Mouse (Mus musculus): ENCODE measurements at regions not wholly inside any gene's neighbourhood (a gene's known extent, or its start where the extent isn't known, plus 50 kb on each side); places are given as distances from the start of the nearest gene placed in this dataset.

DNA sequence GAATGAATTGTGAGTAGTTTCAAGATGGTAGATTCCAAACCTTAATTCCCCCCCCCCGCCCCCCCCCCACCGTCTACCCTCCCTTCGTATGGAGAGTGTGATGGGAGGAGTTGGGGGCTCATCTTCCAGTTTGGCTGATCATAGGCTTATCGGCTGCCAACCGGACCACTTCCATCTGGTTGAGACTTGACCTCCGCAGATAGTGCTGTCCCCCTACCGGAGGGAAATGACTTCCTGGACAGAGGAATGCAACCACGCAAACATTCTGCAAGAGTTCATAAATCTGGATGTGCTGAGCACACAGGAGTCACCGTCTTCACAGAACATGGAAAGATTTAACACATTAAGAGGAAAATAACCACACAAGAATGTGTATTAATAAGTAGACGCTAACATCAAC lies 62.2 kb upstream of the Sox13 start:
- Histone ChIP-seq H3K27ac (ENCODE audit: low read length) (peak overlapping the region; percentile 18; the same call in 1 of the 2 replicates), H3K36me3 (ENCODE audit: insufficient read depth, low read length) (no peaks in the 10 kb centered on the region), H3K9me3 (ENCODE audit: low read length) (no peaks in the 10 kb centered on the region), H3K4me3 (ENCODE audit: low read length) (no peak overlapping the region), H3K4me2 (replicated peaks; ENCODE audit: low read depth, low read length) (no peak overlapping the region; the same call in 1 of the 2 replicates), H3K27me3 (ENCODE audit: insufficient read depth, low read length) (no peaks in the 10 kb centered on the region), H3K4me1 (ENCODE audit: insufficient read depth, low read length) (peaks cover 23% of the 10 kb centered on the region), H3K9ac (replicated peaks; ENCODE audit: low read length) (no peak overlapping the region)
- ATAC-seq (ENCODE audit: low FRiP score, low TSS enrichment) = no peak
- WGBS = 18% methylated on average over 7 of the region's 10 CpGs

DNA sequence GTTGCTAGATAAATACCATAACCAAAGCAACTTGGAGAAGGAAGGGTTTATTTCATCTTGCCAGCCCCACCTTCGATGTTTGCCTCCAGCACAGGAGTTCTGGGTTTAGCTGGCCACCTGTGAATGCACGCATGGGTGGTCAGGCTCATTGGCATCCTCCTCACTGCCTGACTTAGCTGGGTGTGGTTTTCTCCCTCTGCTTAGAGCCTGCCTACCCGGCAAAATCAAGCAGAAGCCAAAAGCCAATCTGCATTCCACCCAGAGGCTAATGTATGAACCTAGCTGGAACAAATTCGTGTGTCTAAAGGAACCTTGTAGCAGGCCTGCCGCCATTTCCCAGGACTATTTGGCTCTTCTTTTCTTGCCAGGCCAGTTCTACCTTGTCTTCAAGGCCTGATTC lies 58.7 kb upstream of the Sox13 start:
- ATAC-seq (ENCODE audit: low FRiP score, low TSS enrichment) = 0 out of 2 replicates have a peak, but pooled peaks have one; percentile 46
- no peaks in the 10 kb centered on the region for H3K36me3 ChIP-seq (ENCODE audit: insufficient read depth, low read length)

DNA sequence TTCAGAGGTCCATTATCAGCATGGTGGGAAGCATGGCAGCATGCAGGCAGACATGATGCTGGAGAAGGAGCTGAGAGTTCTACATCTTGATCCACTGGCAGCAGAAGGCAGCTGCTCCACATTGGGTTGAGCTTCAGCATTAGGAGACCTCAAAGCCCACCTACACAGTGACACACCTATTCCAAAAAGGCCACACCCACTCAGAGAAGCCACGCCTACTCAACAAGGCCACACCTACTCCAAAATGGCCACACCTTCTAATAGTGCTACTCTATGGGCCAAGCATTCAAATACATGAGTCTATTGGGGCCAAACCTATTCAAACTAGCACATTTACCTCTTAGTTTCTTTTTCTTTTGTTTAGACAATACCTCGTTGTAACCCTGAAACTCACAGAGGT lies 50.4 kb upstream of the Sox13 start:
- Histone ChIP-seq H3K9ac (replicated peaks; ENCODE audit: low read length) (no peak overlapping the region), H3K36me3 (ENCODE audit: insufficient read depth, low read length) (no peaks in the 10 kb centered on the region), H3K27ac (ENCODE audit: low read length) (no peak overlapping the region), H3K4me2 (replicated peaks; ENCODE audit: low read depth, low read length) (no peak overlapping the region), H3K9me3 (ENCODE audit: low read length) (no peaks in the 10 kb centered on the region), H3K27me3 (ENCODE audit: insufficient read depth, low read length) (no peaks in the 10 kb centered on the region), H3K4me1 (ENCODE audit: insufficient read depth, low read length) (peaks cover 18% of the 10 kb centered on the region), H3K4me3 (ENCODE audit: low read length) (no peak overlapping the region)
- WGBS = 74% methylated on average over 2 of the region's 2 CpGs
- no peak for ATAC-seq (ENCODE audit: low FRiP score, low TSS enrichment)

More for the DNA sequence above, 58.7 kb upstream of the Sox13 start:
- H3K9me3 ChIP-seq (ENCODE audit: low read length) = no peaks in the 10 kb centered on the region
- H3K4me3 ChIP-seq (ENCODE audit: low read length) = no peak overlapping the region
- no peak overlapping the region for H3K4me2 ChIP-seq (replicated peaks; ENCODE audit: low read depth, low read length)
- peak overlapping the region; percentile 15; the same call in 1 of the 2 replicates for H3K27ac ChIP-seq (ENCODE audit: low read length)
- 36% methylated on average over 5 of the region's 5 CpGs for WGBS
- H3K9ac ChIP-seq (replicated peaks; ENCODE audit: low read length) = no peak overlapping the region
- H3K27me3 ChIP-seq (ENCODE audit: insufficient read depth, low read length) = no peaks in the 10 kb centered on the region
- peaks cover 23% of the 10 kb centered on the region for H3K4me1 ChIP-seq (ENCODE audit: insufficient read depth, low read length)

Measured in kidney, embryonic 16.5 days (tissue).